Mouse (Mus musculus): ENCODE measurements at regions not wholly inside any gene's neighbourhood (a gene's known extent, or its start where the extent isn't known, plus 50 kb on each side); places are given as distances from the start of the nearest gene placed in this dataset.
"Not testable (repeated sequence)": the region's sequence is repeated elsewhere in the genome, so short reads cannot be mapped to it uniquely, and the experiment has no call there.

DNA sequence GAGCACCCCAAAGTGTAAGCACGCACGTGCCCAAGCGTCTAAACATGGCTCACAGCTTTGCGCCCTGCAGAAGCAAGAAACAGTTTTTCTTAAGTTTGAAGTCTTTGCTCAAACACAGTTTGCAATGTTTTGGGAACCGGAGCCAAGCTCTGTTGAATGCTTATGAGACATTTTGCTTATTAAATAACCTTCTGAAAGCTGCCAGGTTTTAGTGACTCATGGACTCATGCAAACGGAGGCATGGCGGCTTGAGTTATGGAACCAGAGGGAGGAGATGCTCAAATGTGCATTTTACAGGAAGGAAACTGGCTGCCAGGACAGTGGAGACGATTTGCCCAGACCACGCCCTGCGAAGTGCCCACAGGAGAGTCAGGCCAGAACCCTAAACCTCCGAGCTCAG is 131.0 kb upstream of the Slc38a2 start:
- intact Hi-C loops (cut with DNase I) = no loop called here
- DNase-seq = no peak

GRCm38 (mm10) chr15:96829941-96830340 is 130.4 kb upstream of the Slc38a2 start:
- intact Hi-C loops (cut with DNase I) = no loop called here

DNA sequence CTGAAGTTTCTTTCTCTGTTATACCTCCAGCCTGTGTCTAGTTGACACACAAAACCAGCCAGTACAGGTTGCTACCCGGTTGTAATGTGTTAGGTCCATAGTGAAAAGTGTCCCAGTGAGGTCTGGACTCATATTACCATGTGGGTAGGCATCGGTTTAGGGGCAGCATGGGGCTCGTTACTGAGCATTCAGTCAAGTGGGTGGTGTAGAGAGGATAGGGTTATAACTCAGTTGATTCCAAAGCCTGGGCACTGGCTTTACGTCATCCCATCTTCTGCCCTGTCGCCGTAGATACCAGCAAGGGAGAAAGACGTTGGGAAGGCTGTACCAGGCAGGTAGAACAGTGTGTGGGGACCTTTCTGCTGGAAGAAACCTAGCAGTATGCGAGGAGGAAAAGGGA is 129.2 kb upstream of the Slc38a2 start:
- intact Hi-C loops (cut with DNase I) = no loop called here
- no peak for DNase-seq

More at GRCm38 (mm10) chr15:96829941-96830340, 130.4 kb upstream of the Slc38a2 start:
- DNase-seq = peak; percentile 45

DNA sequence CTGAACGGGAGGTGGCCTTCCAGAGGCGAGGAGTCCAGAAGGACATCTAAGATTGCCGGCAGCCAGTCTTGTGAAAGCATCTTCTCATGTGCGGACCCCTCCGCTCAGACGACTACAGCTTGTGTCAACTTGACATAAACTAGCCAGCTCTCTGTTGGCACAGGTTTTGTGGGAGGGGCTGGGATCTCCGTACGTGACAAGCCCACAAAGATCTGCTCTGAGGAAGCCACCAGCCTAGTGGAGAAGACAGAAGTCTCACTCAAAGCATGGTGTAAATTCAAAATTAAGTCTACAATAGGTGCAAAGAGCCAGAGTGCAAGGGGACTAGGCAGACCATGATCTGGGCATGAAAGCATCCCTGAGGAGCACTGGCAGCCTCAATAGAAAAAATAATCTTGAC is 128.4 kb upstream of the Slc38a2 start:
- no peak for DNase-seq
- intact Hi-C loops (cut with DNase I) = no loop called here

DNA sequence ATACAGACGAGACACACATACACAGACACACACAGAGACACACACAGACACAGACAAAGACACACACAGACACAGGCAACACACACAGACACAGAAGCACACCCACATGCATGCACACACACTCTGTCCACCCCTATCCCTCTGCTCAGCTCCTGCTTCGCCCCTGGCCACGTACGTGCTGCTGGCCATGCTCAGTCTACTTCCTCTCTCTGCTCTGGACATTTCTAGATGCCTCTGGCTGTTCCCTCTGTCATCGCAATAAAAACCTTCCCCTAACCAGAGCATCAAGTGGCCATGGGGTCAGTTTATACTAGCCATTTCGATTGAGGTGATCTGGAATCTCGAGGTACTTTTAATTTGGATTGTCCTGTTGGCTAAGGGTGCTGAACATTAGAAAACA is 118.9 kb upstream of the Slc38a2 start:
- DNase-seq = no peak
- intact Hi-C loops (cut with DNase I) = no loop called here

- intact Hi-C loops (cut with DNase I) = no loop called here
- DNase-seq = no peak
Measured at GRCm38 (mm10) chr15:96817626-96818025, 118.1 kb upstream of the Slc38a2 start.

DNA sequence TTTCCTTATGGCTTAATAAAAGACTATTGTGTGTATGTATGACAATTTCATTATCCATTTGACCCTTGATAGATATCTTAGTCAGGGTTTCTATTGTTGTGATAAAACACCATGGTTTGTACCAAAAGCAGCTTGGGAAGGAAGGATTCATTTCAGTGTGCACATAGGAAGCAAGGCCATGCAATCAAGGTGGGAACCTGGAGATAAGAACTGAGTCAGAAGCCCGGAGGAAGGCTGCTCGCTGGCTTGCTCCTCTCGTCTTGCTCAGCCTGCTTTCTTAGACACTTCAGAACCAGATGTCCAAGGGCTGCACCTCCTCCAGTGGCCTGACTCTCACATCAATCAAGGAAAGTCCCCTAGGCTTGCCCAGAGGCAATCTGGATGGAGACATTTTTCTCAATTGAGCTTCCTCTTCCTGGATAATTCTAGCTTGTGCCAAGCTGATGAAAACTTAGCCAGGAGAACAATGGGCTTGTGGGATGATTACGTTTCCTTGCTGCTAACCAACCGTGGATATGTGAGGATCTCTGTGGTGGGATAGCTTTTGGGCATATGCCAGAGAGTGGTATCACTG is 117.6 kb upstream of the Slc38a2 start:
- no peak for DNase-seq
- intact Hi-C loops (cut with DNase I) = no loop called here

GRCm38 (mm10) chr15:96813472-96813871 is 113.9 kb upstream of the Slc38a2 start:
- DNase-seq = no peak
- intact Hi-C loops (cut with DNase I) = no loop called here

DNA sequence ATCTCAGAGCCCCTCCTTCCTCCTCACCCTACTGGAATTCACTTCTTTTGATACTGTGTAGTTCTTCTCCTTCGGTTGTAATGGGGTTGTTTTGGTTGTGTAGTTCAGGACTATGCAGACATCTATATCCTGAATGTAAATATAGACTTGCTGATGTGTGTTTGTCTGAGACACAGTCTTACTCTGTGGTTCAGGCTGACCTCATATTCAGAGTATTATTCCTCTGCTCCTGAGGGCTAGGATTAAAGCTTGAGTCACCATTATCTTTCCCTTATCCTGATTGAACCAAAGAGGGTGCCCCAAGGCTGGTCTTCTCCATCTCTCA is 103.2 kb upstream of the Slc38a2 start:
- DNase-seq = no peak

DNA sequence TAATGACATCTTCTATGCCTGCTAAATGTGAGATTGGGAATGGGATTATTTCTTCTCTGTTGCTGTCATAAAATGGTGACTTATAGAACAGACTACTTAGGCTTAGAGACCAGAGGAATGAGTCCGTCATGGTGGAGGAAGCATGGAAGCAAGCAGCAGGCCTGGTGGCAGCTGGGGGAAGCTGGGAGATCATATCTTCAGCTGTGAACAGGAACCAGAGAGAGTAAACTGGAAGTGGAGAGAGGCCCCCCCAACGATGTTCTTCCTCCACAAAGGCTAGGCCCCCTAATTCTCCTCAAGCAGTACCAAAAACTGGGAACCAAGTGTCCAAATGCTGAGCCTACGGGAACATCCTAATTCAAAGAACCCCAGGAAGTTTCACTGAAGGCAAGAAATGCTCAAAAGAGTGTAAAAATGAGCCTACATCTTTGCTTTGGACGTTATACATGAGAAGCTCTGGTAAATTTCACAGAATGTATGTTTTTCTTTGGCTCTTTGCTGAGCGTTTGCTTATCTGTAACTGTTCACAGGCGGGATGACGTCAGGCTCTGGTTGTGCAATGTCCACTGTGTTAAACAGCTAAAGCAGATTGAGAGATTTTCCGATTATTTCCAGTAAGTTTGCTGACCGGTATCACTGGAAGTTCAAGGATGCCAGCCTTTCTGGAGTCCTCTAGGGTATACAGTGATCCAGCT is 102.7 kb upstream of the Slc38a2 start:
- DNase-seq = no peak
- intact Hi-C loops (cut with DNase I) = no loop called here

More for the DNA sequence above, 103.2 kb upstream of the Slc38a2 start:
- intact Hi-C loops (cut with DNase I) = no loop called here

GRCm38 (mm10) chr15:96799228-96799627 is 99.7 kb upstream of the Slc38a2 start:
- DNase-seq = peak; percentile 14
- intact Hi-C loops (cut with DNase I) = no loop called here

DNA sequence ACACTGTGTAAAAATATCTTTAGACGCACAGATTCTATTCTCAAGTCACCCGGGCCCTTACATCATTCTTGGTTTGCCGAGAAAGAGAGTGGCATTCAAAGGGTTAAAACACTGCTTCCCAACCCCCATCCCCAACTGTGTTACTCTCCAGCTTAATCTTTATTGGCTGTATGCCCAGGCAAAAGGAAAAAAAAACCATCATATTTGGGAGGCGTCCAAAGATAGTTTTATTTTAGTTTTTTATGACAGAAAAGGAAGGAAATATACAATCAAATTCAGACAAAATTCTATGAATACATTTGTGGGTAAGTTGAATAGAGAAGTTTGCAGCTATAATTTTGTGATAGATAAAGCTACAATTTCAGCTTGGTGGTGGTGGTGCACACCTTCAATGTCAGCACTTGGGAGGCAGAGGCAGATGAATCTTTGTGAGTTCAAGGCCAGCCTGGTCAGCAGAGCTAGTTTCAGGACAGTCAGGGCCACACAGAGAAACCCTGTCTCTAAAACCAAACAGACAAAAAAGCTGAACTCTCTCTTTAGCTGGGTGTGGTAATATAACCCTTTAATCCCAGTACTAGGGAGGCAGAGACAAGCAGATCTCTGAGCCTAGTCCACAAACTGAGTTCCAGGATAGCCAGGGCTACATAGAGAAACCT is 98.2 kb upstream of the Slc38a2 start:
- no peak for DNase-seq

DNA sequence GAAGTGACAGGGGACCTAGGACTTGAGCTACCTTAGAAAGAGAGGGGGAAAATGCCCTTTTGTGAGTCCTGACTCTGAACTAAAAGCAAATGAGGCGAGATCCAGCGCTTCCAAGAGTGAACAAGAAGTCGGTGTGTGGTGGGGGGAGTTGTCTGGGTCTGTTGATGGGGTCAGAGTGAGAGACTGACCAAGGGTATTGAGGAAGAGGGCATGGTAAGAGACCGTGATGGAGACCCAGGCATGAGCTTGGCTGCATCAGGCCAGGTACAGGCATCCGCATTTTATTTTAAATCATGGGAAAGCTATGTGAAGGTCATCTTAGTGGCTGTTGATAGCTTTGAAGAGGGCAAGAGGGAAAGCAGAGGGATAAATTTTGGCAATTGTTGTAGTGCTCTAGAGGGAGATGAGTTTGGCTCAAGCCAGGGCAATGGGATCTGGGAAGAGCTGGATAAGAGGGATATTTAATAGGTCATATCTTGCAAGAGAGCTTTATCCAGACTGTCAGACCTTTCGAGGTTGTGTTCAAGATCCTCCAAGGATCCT is 94.7 kb upstream of the Slc38a2 start:
- intact Hi-C loops (cut with DNase I) = no loop called here
- DNase-seq = no peak

More for the DNA sequence above, 98.2 kb upstream of the Slc38a2 start:
- intact Hi-C loops (cut with DNase I) = no loop called here

GRCm38 (mm10) chr15:96793251-96793650 is 93.7 kb upstream of the Slc38a2 start:
- DNase-seq = no peak
- intact Hi-C loops (cut with DNase I) = no loop called here

DNA sequence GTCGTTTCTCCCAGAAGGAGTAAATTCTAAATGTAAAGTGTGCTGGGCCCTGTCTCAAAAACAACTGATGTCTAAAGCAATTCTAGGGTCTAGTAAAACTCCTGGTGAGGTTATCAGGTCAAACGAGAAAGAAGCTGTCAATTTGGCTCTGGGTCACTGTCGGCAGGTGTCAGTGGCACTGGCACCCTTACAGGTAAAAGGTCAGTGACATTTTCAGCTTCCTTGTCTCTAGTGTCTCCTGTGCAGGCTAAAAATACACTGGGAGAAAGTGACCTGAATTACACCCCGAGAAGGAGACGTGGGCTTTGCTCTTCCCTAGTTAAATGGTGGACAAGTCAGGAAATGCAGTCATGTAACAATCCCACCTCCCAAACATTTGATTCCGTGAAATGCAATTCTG is 91.8 kb upstream of the Slc38a2 start:
- intact Hi-C loops (cut with DNase I) = no loop called here
- no peak for DNase-seq

- intact Hi-C loops (cut with DNase I); DNase-seq: not testable (repeated sequence)
Measured at GRCm38 (mm10) chr15:96787921-96788320, 88.4 kb upstream of the Slc38a2 start.

DNA sequence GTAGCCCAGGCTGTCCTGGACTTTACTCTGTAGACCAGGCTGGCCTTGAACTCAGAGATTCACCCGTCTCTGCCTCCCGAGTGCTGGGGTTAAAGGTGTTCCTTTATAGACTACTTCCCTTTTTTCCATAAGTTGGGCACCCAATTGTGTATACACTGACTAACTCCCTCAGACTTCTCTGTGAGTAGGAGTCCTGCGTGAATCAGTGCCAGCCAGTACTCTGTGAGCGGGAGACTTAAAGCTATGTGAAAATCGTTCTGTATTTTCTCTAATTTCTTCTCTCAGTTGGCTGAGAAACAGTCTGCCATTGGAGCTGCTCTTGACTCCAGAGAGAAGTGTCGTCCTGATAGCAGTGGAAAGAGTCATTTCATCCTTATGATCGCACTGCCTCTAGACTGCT is 85.0 kb upstream of the Slc38a2 start:
- no peak for DNase-seq
- intact Hi-C loops (cut with DNase I) = no loop called here

- intact Hi-C loops (cut with DNase I) = no loop called here
- DNase-seq = no peak
Measured at GRCm38 (mm10) chr15:96781560-96781959, 82.0 kb upstream of the Slc38a2 start.

DNA sequence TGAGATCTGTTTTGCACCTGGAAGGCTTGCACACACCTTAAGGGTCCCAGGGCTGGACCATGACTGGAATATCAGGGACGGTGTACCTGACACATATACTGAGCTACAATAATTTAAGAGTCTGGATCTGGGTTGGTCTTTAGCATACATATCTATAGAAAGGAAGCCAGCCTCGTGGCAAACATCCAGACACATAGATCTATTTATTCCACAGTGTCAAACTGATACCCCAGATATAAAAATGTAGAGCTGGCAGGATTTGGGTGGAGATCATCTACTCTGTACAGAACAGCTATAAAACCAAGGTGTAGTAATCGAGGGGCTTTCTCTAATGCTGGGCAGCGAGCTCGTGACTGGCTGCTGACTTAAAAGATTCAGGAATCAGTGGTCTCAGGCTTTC is 81.1 kb upstream of the Slc38a2 start:
- intact Hi-C loops (cut with DNase I) = no loop called here
- no peak for DNase-seq

- no peak for DNase-seq
- intact Hi-C loops (cut with DNase I) = no loop called here
Measured at GRCm38 (mm10) chr15:96779358-96779757, 79.8 kb upstream of the Slc38a2 start.

GRCm38 (mm10) chr15:96778321-96778926 is 78.9 kb upstream of the Slc38a2 start:
- intact Hi-C loops (cut with DNase I) = no loop called here

More at GRCm38 (mm10) chr15:96778321-96778926, 78.9 kb upstream of the Slc38a2 start:
- no peak for DNase-seq

Measured in left cerebral cortex, postnatal 4 days (tissue).